Mouse (Mus musculus): ENCODE data around the gene Fam126a. TPM values are rescaled to one million over a fixed set of nuclear protein-coding genes. Genes with fewer than 3 reads are reported as not detected.

Fam126a gene
- total RNA-seq, 2 experiments from 2014 or later = 9.5 to 12.6 TPM

DNA sequence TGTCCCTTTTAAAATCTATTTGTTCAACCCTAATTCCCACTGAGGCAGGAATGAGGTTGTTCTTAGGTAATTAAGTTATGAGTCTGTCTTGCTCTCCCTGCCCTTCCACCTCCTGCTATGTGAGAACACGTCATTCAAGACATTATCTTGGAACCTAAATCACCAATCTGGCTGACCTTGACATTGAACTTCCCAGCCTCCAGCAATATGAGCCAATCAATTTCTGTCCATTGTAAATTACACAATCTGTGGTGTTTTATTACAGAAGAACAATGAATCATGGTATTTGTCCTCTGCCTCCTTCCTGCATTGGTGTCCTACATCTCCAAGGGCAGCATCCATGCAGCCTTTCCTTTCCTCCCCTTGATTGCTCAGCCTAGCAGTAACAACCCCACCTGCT, 13.9 kb upstream of the Fam126a start:
- intact Hi-C loops (cut with DNase I; ENCODE audit: low total_unique reads) = no loop called here
- no peak for DNase-seq

DNA sequence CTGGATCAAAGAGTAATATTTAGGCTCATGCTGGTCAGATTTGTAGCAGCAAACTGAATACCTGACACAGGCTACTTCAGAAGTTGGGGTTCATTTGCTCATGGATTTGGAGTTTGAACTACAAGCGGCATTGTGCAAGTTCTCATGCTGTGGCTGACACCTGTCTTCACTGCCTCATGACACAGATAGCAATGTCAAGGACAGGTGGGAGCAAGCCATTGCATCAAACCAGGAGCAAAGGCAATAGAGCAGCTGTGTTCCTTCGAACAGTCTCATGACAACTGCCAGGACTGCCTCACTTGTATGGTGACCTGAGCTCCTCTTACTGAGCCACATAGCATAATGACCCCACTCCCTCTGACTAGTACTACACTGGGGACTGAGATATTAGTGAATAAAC, 12.9 kb upstream of the Fam126a start:
- DNase-seq = no peak
- intact Hi-C loops (cut with DNase I; ENCODE audit: low total_unique reads) = no loop called here

DNA sequence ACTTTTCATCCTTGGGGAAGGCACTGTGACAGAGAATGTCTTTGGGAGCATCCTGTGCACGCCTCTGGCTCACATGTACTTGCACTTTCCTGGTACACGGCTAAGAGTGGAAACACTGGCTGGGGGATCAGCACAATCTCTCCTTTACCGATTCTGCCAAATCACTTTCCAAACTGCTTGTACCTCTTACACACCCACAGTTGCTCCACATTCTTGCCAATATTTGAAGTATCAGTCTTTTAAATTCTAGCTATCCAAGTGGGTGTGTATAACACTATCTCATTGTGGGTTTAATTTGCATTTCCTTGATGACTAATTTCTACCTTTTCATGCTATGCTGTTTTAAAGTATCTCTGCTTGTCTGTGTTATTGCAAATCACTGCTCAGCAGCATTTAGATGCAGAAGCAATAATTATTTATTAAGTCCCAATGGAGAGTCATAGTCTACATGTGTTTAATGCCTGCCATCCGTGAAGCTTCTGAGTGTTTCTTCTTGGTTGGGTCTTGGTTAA, 10.9 kb upstream of the Fam126a start:
- no peak for DNase-seq
- intact Hi-C loops (cut with DNase I; ENCODE audit: low total_unique reads) = no loop called here

DNA sequence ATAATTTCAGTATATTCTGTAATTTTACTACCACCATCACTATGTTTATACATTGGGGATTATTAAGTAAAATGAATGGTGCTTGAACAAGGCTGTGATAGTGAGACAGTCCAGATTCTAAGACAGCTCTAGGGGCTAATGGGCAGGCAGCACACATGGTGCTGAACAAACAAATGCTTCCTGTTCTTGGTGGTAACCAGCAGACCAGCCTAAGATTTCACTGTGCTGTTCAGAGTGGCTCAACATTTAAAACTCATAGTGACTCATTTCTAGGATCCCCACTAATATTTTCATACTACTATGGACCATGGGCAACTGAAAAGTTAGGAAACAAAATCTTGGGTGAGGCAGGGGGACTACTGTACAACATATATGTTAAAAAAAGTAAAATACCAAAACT, 10.1 kb upstream of the Fam126a start:
- no peak for DNase-seq
- intact Hi-C loops (cut with DNase I; ENCODE audit: low total_unique reads) = no loop called here

GRCm38 (mm10) chr5:24039423-24039822, 8.9 kb upstream of the Fam126a start:
- no peak for DNase-seq

GRCm38 (mm10) chr5:24038819-24039218, 8.3 kb upstream of the Fam126a start:
- intact Hi-C loops (cut with DNase I; ENCODE audit: low total_unique reads) = no loop called here
- DNase-seq = no peak

More at GRCm38 (mm10) chr5:24039423-24039822, 8.9 kb upstream of the Fam126a start:
- intact Hi-C loops (cut with DNase I; ENCODE audit: low total_unique reads) = no loop called here

- intact Hi-C loops (cut with DNase I; ENCODE audit: low total_unique reads) = no loop called here
- no peak for DNase-seq
Measured at GRCm38 (mm10) chr5:24038190-24038589, 7.7 kb upstream of the Fam126a start.

DNA sequence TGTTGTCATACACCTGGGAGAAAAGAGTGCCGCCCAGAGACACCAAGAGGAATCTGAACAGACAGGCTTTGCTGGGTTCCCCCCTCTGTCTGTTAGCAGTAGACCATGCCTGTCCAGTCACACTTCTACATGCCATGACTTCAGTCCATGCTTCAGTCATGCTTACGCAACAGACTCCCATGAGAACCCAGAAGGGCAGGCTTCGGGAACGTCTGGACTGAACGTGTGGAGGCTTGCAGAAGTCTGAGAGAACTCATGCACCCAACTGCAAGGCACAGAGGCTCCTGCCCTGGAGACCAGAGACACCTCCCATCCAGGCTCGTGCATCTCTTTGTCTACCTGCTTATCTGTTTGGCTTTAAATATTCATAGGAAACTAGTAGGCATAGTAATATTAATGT, 6.2 kb upstream of the Fam126a start:
- intact Hi-C loops (cut with DNase I; ENCODE audit: low total_unique reads) = no loop called here
- DNase-seq = no peak

- no peak for DNase-seq
- intact Hi-C loops (cut with DNase I; ENCODE audit: low total_unique reads) = no loop called here
Measured at GRCm38 (mm10) chr5:24034970-24035369, 4.5 kb upstream of the Fam126a start.

GRCm38 (mm10) chr5:24034091-24034490, 3.6 kb upstream of the Fam126a start:
- intact Hi-C loops (cut with DNase I; ENCODE audit: low total_unique reads) = no loop called here
- no peak for DNase-seq

DNA sequence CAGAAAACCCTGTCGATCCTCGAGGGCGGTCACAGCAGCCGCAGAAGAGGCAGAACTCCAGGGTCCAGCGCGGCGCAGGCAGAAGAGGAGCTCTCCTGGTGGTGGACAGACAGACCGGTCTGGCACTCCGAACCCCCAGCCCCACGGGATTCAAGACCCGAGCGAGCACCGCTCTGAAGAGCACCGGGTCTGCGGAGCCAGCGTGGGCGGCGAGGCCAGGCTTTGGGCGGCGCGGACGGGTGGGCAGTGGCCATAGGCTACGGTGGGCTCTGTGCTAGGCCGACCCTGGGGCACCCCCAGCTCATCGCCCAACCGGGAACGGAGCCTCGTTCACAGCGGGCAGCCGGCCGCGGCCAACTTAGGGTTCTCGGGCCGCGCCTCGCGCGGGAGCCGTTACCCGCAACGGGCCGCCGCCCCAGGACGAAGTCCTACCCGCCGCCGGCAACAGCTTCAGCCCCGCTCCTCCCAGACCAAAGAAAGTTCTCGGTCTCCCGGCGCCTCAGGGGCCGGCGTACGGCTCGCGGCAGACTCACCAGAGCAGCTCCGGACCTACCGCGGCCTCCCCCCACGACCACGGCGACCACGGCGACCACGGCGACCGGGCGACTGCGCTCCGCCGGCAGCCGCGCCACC, 428 bp downstream of the Fam126a start:
- peak; percentile 36 for DNase-seq
- intact Hi-C loops (cut with DNase I; ENCODE audit: low total_unique reads) = no loop called here

- DNase-seq = peak; percentile 14
- intact Hi-C loops (cut with DNase I; ENCODE audit: low total_unique reads) = no loop called here
Measured at GRCm38 (mm10) chr5:24029331-24029771, 1.1 kb downstream of the Fam126a start.

- intact Hi-C loops (cut with DNase I; ENCODE audit: low total_unique reads) = no loop called here
- no peak for DNase-seq
Measured at GRCm38 (mm10) chr5:24024957-24025356, 5.5 kb downstream of the Fam126a start.

GRCm38 (mm10) chr5:24023226-24023625, 7.3 kb downstream of the Fam126a start:
- no peak for DNase-seq
- intact Hi-C loops (cut with DNase I; ENCODE audit: low total_unique reads) = no loop called here

DNA sequence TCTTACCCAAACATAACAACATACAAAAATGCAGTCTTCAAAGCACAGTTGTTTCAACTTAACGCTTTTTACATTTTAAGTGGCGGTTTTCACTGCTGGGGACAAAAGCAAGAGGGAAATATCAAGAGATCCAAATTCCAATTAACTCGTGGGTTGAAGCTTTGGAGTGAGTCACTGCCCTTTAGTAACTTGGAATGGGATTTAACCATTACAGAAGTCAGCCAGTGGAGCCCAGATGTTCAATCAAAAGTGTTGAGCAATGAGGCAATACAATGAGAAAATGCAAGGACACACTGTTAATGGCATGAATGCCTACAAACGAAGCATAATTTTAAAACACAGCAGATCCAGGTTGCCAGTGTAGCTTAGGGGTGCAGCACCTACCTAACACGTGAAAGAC, 8.8 kb downstream of the Fam126a start:
- no peak for DNase-seq
- intact Hi-C loops (cut with DNase I; ENCODE audit: low total_unique reads) = no loop called here

DNA sequence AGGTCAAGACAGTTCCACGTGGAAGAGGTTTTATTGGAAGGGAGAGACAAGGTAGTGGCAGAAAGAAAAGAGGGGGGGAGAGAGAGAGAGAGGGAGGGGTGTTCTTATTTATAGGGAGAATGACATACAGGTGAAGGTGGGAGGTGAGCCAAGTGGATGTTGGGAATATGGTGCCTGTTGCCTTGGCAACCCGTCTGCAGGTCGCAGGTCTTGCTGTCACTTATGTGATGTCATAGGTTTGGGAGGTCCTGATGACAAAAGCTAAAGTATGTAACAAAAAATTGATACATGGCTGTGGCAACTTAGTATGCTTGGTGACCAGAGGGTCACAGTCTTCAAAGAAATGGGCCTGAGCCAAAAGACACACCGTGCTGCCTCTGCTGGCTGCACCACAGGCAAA, 10.1 kb downstream of the Fam126a start:
- intact Hi-C loops (cut with DNase I; ENCODE audit: low total_unique reads) = no loop called here
- DNase-seq = no peak

DNA sequence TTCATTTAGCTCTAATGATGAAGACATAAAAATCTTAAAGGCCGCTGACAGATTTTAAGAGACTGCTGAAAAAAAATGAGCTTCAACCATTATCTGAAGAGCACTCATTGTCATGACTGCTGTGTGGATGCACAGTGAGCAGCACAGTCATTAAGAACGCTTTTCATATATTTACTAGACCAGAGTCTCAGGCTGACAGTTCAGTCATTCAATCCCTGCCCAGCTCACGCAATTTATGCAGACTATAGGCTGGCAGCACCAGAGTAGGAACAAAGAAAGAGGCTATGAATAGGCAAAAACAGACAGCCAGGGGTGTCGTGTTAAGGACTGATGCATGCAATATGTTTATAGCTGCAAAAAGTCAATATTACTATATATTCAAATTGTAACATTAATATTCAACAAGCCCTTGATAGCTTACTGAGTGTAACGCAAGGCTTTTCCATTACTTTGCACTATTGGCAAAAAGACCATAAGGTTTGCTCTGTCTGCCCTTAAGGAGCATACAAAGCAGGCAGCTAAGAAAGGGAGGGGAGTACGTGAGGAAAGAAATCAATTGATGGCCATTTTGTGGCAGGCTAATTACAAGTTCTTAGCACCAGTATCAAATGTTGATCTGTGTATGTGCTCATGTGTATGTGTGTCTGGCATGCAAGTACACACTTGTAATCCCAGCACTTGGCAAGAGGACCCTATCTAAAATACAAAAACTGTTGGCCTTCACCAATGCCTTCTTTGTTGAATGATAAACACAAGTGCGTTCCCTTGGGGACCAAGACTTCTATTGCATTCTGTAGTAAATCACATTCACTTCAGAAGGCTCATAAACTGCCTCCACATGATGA, 10.9 kb downstream of the Fam126a start:
- intact Hi-C loops (cut with DNase I; ENCODE audit: low total_unique reads) = no loop called here
- DNase-seq = no peak

DNA sequence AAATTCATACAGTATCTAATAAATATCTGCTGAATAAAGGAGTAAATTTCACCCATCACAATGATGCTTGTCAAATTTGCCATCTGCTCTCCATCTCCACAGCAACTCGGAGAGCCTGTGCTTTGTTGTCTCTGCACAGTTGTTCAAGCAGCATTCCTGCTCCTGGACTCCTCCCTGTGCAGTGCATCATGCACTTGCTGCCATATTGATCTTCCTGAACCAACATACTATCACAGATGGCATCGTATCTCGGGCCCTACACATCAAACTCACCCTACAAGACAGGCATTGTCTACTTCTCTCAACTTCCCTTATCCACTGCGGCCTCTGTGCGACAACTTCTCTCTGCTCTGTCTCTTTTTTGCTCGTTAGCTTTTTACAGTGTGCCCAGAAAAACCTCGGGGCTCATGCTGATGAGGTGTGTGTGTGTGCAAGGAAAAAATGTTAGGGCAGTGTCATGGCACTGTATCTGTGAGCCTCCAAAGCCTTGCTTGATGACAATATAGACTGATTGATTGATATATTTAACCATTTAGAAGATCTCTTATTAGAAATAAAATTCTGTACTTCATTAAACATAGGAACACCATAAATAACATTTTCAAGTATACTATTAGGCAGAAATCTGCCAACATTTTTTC, 11.7 kb downstream of the Fam126a start:
- DNase-seq = no peak
- intact Hi-C loops (cut with DNase I; ENCODE audit: low total_unique reads) = no loop called here

- intact Hi-C loops (cut with DNase I; ENCODE audit: low total_unique reads) = no loop called here
- no peak for DNase-seq
Measured at GRCm38 (mm10) chr5:24016912-24017311, 13.6 kb downstream of the Fam126a start.

GRCm38 (mm10) chr5:24013338-24014003, 17.0 kb downstream of the Fam126a start:
- intact Hi-C loops (cut with DNase I; ENCODE audit: low total_unique reads) = no loop called here
- no peak for DNase-seq

Data from gastrocnemius, postnatal 14 days (tissue).